21 mouse cellular contexts compared by ENCODE assay signal in genomic region chr9:55253849-55254248, GRCm38 (mm10). TPM values are rescaled to one million over a fixed set of nuclear protein-coding genes. Genes with fewer than 3 reads are reported as not detected.
A peak's percentile ranks its signal among the peaks of the same experiment; 100 is the strongest.
DNase-seq lines count a peak whose midpoint lies in the region; ATAC-seq and TF ChIP-seq lines count a peak whose summit lies in the region.
"Had no signal": no experiment of that assay in that cellular context is flagged by ENCODE, and none has a peak within 500 bp of the region (broad histone marks: within the 10 kb centered on the region; RNA-seq: fewer than 3 reads in every experiment).

No protein-coding gene starts in this region.

- peak; percentile 94 for DNase-seq in heart, adult 11 months
- no peak for DNase-seq in heart, postnatal 25 days (ENCODE audit: low spot score)
- peak; percentile 29 for DNase-seq in liver, adult 2 months (ENCODE audit: extremely low read depth, low read depth, low spot score)
- no peak for DNase-seq in liver, embryonic 11.5 days (ENCODE audit: low spot score)
- peak; percentile 19 for DNase-seq in brain, adult 2 months (ENCODE audit: low read depth, low spot score)
- no peak for DNase-seq in cerebellum, adult 9-10 months
- no peak for DNase-seq in layer of hippocampus, adult 8-10 months (ENCODE audit: low spot score in 2 of 2)
- DNase-seq: adrenal gland, adult 8-10 months; adrenal gland, postnatal 14 days; adrenal gland, postnatal 36 days; cerebellum, adult 11 months; cerebellum, adult 18-20 months; cerebellum, adult 8-10 months; cerebellum, postnatal 10 days; cerebellum, postnatal 25 days; forebrain, postnatal 0 days had no signal

- H3K27ac ChIP-seq in liver, adult 2 months (replicated peaks; ENCODE audit: insufficient read depth, low read depth, low read length), result no peak overlapping the region
- H3K27ac ChIP-seq in liver, embryonic 11.5 days (ENCODE audit: low read depth, low read length), result no peak overlapping the region
- H3K27ac ChIP-seq in macrophage, result peak overlapping the region; percentile 62
- H3K27ac ChIP-seq: embryonic facial prominence, embryonic 10.5 days; embryonic facial prominence, embryonic 12.5 days; forebrain, embryonic 13.5 days; forebrain, embryonic 15.5 days had no signal

- intact Hi-C loops in heart, postnatal 25 days (cut with DNase I), result no loop called here

- WGBS in liver, adult 2 months, result 8% methylated on average over 1 of the region's 1 CpGs
- WGBS in liver, embryonic 11.5 days, result 49% methylated on average over 1 of the region's 1 CpGs
- WGBS in macrophage (ENCODE audit: missing documents), result 0% methylated on average over 1 of the region's 1 CpGs

- no peak overlapping the region for H3K4me2 ChIP-seq in liver, embryonic 11.5 days
- H3K4me2 ChIP-seq: embryonic facial prominence, embryonic 12.5 days; forebrain, embryonic 13.5 days; forebrain, embryonic 15.5 days had no signal

- no peak overlapping the region for H3K4me3 ChIP-seq in liver, adult 2 months (ENCODE audit: insufficient read depth, low read depth, low read length)
- H3K4me3 ChIP-seq in liver, embryonic 11.5 days (ENCODE audit: low read depth, low read length), result no peak overlapping the region
- H3K4me3 ChIP-seq in macrophage (ENCODE audit: inconsistent target), result no peak overlapping the region
- H3K4me3 ChIP-seq: embryonic facial prominence, embryonic 10.5 days; embryonic facial prominence, embryonic 12.5 days; forebrain, embryonic 13.5 days; forebrain, embryonic 15.5 days had no signal

- no peaks in the 10 kb centered on the region for H3K36me3 ChIP-seq in liver, adult 2 months (ENCODE audit: control insufficient read depth, insufficient read depth, low read length)
- no peaks in the 10 kb centered on the region for H3K36me3 ChIP-seq in liver, embryonic 11.5 days (ENCODE audit: control insufficient read depth, insufficient read depth, low read length)
- no peaks in the 10 kb centered on the region for H3K36me3 ChIP-seq in macrophage (ENCODE audit: inconsistent target)
- H3K36me3 ChIP-seq: embryonic facial prominence, embryonic 10.5 days; embryonic facial prominence, embryonic 12.5 days; forebrain, embryonic 15.5 days had no signal

- no peak overlapping the region for H3K9ac ChIP-seq in liver, adult 2 months (ENCODE audit: low read depth, low read length)
- H3K9ac ChIP-seq in liver, embryonic 11.5 days (ENCODE audit: low read depth, low read length), result no peak overlapping the region
- H3K9ac ChIP-seq: embryonic facial prominence, embryonic 12.5 days; forebrain, embryonic 13.5 days; forebrain, embryonic 15.5 days; forebrain, postnatal 0 days had no signal

- TF ChIP-seq CTCF in liver, adult 2 months (IDR thresholded peaks at IDR 0.05; ENCODE audit: low read depth, low read length), result no peak

- H3K79me2 ChIP-seq in liver, adult 2 months (ENCODE audit: control insufficient read depth, insufficient read depth, low read length), result no peaks in the 10 kb centered on the region
- no peaks in the 10 kb centered on the region for H3K79me2 ChIP-seq in macrophage (ENCODE audit: inconsistent target)

- TF ChIP-seq POLR2A in liver, adult 2 months (IDR thresholded peaks at IDR 0.05; ENCODE audit: extremely low read depth, insufficient read depth, low read length), result no peak

- H3K9me3 ChIP-seq in liver, embryonic 11.5 days (ENCODE audit: control insufficient read depth, low read length), result no peaks in the 10 kb centered on the region
- H3K9me3 ChIP-seq: embryonic facial prominence, embryonic 10.5 days; embryonic facial prominence, embryonic 12.5 days; forebrain, embryonic 13.5 days; forebrain, embryonic 15.5 days had no signal

- H3K27me3 ChIP-seq in liver, adult 2 months (ENCODE audit: control insufficient read depth, insufficient read depth, low read length), result no peaks in the 10 kb centered on the region
- no peaks in the 10 kb centered on the region for H3K27me3 ChIP-seq in liver, embryonic 11.5 days (replicated peaks; ENCODE audit: control insufficient read depth, insufficient read depth, low read length)
- H3K27me3 ChIP-seq: embryonic facial prominence, embryonic 12.5 days; forebrain, embryonic 13.5 days; forebrain, embryonic 15.5 days had no signal

- ATAC-seq in liver, embryonic 11.5 days (replicated peaks; ENCODE audit: low FRiP score), result no peak
- ATAC-seq: forebrain, embryonic 13.5 days; forebrain, embryonic 15.5 days; forebrain, postnatal 0 days had no signal

- peaks cover 17% of the 10 kb centered on the region; the same call in 1 of the 2 replicates for H3K4me1 ChIP-seq in liver, adult 2 months (ENCODE audit: control insufficient read depth, insufficient read depth, low read length)
- no peaks in the 10 kb centered on the region for H3K4me1 ChIP-seq in liver, embryonic 11.5 days (replicated peaks; ENCODE audit: control insufficient read depth, insufficient read depth, low read length)
- H3K4me1 ChIP-seq: embryonic facial prominence, embryonic 10.5 days; embryonic facial prominence, embryonic 12.5 days; forebrain, embryonic 13.5 days; forebrain, embryonic 15.5 days had no signal

RNA-seq across cellular contexts. Expression of gene Fbxo22, which starts 45.1 kb away (rescaled TPM):
- 10 to 100 TPM; 32.7 to 35.8 TPM for total RNA-seq in heart, postnatal 25 days (2021)
- total RNA-seq in liver, adult 2 months (2014; rRNA removed), result 44.4 and 45.4 TPM in 2 replicates
- polyA plus RNA-seq in liver, adult 2 months (2012; rRNA removed), result 18.3 and 18.5 TPM in 2 replicates
- polyA plus RNA-seq in liver, embryonic 11.5 days (2014; fragmentation: Nextera tagmentation; extraction: Ambion mirVana), result 52.0 and 57.9 TPM in 2 replicates
- total RNA-seq in macrophage (2018; cell fraction: chromatin; rRNA removed), result 10 to 100 TPM; 34.9 to 75.8 (median 57.7) TPM
- 10 to 100 TPM; 21.2 to 39.0 (median 31.7) TPM for total RNA-seq in macrophage (2018; cell fraction: cytosol; rRNA removed)
- total RNA-seq in macrophage (2018; cell fraction: nucleus; rRNA removed), result 10 to 100 TPM; 33.5 to 90.9 (median 56.7) TPM
- 38.0 to 41.7 TPM (median 41.3 TPM) in 3 replicates for polyA plus RNA-seq in macrophage (2018)
- total RNA-seq in layer of hippocampus, adult 8-10 months (2022), result 10 to 100 TPM; 34.8 to 36.1 (median 35.6) TPM

Comparison
In these comparisons a context has a peak if more than half of its experiments do, and no peak if none do; other contexts are left out.
1. DNase-seq: peak in heart, adult 11 months (single experiment), liver, adult 2 months (single experiment) and brain, adult 2 months (single experiment); none in heart, postnatal 25 days (single experiment), liver, embryonic 11.5 days (single experiment), cerebellum, adult 9-10 months (single experiment) and layer of hippocampus, adult 8-10 months (0 of 2).